Mouse (Mus musculus): ENCODE results near the gene Rtl10. TPM values are rescaled to one million over a fixed set of nuclear protein-coding genes. Genes with fewer than 3 reads are reported as not detected.

Gene Rtl10
- total RNA-seq (2022) = 10 to 100 TPM in 2 of 4 experiments, 1 to 10 TPM in 2; 7.9 to 11.1 (median 9.6) TPM

DNA sequence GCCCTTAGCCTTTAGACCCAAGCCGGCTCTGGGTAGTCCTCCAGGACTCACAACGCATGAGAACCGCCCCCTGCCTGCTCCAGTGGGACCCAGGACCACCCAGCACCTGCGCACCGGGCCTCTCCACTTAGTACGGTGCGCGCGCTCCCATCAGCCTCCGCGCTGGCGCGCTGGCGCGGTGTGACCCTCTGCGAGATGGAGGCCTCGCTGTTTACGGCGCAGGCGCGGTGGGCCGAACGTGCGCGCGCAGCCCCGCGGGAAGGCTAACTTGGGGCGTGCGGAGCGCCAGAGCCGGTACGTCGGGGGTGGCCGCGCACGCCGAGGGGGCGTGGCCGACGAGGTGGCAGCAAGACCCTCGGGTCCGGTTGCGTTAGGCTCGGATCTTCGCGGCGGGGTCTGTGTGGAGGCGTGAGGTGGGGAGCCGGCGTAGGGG is at the start of gene Rtl10, which contains the start of gene Gnb1l:
Gene Rtl10, plus strand, starts transcription at position 344 of the 433 bp plus-strand sequence.
Gene Gnb1l, plus strand, starts transcription at position 156 of the 433 bp plus-strand sequence.
- DNase-seq (ENCODE audit: low spot score in 2 of 2) = peak; percentile 83 to 93

DNA sequence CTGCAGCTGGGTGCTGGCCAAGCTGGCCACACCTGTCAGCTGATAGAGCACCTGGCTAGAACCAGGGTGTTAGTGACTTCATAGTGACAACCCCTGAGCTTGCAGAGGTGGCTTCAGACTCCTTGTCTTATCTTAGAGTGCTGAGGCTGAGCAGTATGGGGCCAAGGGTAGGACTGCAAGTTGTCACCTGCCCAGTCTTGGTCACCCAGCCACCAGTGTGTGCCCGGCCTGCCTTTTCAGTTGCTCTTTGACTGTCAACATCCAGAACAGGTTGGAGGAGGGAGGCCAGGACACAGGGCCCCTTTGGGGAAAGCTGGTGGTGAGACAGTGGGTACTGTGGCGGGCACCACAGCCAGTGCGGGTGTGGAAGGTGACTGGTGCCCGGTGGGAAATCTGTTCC is 49.7 kb upstream of the Rtl10 start:
- no peak for DNase-seq (ENCODE audit: low spot score in 2 of 2)

DNA sequence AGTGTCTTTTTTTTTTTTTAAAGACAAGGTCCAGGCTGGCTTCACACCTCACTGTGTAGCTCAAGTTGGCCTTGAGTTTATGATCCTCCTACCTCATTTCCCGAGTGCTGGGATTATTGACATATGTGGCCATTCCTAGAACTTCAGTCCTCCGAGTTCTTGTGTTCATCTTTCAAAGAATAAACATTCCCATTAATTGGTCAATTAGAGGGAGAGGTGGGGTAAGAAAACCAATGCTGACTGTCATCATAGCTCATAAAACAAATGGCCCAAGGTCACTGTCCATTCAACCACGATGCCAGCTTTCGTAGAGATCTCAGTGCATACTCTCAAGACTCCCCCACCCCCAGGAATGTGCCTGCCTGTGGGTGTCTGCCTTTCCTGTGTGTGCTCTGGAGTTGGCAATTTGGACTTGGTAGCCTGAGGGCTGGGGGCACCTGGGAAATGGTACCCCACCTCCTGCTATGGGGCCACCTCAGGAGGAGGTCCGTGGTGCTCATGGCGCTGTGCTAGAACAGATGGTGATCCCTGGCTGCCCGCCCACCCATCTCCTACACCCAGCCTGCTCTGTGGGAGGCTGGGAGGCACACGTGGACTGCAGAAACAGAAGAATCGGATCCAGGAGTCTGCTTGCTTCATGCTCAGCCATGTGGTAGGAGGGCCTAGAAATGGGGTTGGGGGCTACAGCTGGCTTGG is 47.1 kb upstream of the Rtl10 start:
- peak; percentile 73 to 82 for DNase-seq (ENCODE audit: low spot score in 2 of 2)

DNA sequence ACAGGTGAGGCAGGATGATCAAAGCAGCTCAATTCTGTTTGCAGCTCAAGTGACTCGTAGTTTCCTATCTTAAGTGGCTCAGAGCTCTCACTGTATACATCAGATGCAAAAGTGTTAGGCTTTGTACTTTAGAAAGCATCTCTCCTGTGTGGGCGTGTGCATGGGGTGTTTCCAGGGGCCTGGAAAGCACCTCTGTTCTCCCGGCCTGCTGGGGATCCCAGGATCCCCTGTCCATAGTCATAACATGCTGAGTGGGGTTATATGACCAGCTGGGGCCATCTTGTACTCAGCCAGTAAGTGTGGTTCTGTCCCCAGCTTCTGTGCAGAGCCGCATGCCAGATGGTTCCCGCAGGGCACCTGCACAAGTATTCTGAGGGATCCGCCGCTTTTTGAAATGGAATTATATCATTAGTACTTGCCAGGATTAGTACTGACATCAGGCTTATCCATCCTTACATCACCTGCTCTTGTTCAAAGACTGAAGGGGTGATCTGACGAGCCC is 46.3 kb upstream of the Rtl10 start:
- DNase-seq (ENCODE audit: low spot score in 2 of 2) = peak; percentile 55 to 60

DNA sequence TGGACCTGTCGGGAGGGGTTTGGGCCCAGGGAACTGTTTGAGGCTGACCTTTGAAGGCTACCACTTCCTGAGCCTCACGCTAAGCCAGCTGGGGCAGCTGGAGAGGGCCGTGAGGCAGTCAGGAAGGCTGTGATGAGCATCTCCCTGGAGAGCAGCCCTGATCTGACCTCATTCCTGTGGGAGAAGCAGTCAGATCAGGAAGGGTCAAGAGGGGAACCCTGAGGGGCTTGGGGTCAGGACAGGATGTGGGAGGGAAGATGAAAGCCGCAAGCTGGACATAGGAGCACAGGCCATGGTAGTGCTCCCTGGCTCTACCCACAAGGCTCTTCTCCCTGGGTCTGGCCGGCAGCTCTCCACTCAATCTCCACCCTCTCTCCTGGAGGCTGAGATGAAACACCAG is 44.9 kb upstream of the Rtl10 start:
- no peak for DNase-seq (ENCODE audit: low spot score in 2 of 2)

DNA sequence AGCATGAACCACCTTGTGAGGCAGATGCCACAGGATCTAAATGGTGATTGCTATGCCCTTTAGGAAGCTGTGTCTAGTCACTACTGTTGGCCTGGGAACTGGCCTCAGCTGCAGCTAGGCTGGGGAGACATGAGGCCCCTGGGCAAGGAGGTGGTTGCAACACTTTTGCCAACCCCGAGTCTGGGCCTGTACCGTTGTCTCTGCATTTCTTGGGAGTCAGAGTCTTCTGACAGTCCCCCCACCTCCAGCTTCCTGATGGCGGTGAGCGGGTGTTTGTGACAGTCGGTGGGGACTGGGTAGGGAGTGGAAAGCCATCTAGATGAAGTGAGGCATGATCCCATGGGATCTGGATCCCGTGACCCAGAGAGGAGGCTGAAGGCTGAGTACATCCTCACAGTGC is 43.3 kb upstream of the Rtl10 start:
- no peak for DNase-seq (ENCODE audit: low spot score in 2 of 2)

DNA sequence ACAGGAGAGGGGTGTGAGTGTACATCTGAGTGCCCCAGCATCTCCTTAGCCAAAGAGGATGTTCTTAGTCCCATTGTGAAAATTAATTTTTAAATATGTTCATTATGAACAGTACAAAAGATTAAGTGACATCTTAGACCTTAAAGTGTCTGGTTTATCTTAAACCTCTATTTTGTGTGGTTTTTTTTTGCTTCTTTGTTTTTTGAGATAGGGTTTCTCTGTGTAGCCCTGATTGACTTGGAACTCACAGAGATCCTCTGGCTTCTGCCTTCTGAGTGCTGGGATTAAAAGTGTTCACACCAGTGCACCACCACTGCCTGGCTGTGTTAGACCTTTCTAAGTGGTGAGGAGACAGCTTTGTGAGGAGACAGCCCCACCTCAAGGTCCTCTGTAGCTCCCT is 40.0 kb upstream of the Rtl10 start:
- no peak for DNase-seq (ENCODE audit: low spot score in 2 of 2)

DNA sequence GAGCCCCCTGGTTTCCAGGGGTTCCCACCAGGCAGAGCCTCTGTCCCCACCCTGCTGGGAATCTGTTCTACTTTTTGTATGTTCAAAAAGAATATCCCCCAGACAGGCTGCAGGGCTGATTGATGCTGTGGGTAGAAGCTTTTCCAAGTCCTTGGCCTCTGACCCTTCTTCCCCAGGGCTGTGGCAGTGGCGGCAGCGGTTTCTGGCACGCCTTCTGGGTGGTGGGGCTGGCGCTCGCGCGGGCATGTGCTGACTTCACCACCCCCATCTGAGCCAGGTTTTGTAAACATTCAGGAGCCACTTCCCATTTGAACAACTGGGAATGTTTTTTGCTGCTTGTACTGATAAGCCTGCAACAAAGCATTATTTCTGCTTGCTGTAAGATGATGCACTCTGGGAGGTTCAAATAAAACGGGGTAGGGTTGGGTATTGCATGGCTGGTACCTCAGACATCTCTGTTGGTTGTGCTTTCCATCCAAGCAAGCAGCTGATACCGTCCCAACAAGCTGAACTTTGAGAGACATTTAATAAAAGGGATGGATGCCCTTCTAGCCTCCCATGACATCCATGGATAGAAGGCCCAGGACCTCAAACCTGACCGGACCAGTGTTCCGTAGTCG is 39.3 kb upstream of the Rtl10 start:
- DNase-seq (ENCODE audit: low spot score in 2 of 2) = no peak

DNA sequence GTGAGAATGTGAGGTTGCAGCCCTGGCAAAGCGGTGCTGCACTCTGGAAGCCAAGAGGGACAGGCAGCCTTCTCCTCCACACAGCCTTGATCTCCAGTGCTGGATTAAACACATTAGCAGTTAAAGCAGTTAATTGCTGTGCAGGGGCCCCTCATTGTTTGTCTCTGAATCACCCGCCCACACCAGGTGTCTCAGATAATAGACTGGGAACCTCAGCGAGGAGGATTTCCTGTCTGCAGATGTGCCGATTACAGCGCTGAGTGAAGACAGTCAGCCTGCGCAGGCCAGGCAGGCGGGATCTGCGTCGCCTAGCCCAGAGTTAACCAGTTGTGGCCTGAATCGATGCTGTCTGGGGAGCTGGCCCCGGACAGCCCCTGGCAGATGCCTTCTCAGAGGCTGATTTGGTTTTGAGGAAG is 38.7 kb upstream of the Rtl10 start:
- DNase-seq (ENCODE audit: low spot score in 2 of 2) = no peak

DNA sequence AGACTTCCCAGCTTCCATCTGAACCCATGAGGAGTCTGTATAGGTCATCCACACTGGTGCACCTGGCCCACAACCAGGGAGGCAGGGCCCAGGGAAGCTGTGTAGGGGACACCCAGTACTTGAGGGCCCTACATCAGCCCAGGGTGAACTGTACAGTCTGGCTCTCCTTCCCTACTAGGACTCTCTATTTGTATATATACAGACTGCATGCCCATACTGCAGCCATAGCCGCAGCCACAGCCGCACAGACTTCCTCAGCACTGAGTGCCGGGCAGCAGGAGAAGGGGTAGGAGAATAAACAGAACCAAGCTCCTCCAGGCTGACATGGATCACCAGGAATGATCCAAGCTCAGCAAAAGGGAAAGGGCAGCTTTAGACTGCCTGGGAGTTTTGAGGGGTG is 37.9 kb upstream of the Rtl10 start:
- no peak for DNase-seq (ENCODE audit: low spot score in 2 of 2)

DNA sequence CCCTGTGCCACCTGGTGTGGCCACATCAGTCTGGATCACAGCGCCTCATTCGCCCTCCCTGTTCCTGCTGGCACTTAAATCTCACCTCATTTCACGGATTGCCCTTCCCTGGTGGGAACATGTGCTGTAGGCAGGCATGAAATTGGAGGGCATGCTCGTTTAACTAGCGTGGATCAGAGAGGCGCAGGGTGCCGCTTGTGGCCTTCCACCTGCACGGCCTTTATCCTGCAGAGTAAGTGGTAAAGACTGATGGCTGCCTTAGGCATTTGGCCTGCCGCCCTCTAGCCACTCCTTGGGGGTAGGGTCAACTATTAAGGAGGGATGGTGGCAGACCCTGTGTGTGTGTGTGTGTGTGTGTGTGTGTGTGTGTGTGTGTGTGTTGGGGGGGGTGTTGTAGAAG is 36.7 kb upstream of the Rtl10 start:
- DNase-seq (ENCODE audit: low spot score in 2 of 2) = no peak

DNA sequence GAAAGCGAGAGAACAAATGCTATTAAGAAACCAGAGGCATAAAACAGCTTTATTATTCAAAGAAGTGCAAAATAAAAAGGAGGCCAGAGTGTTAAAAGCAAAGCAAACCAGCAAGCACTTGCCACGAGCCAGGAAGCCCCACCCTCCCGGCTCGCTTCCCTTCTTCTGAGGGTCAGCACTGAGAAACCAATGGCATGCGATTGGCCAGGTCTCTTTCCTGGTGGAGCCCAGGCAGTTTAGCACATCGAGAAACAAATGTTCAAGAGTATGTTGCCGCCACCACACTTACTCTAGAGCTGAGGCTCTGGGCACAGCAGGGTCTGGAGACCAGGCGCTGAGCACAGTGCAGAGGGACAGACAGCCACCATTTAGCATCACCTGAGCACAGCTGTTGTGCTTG is 36.1 kb upstream of the Rtl10 start:
- DNase-seq (ENCODE audit: low spot score in 2 of 2) = no peak

DNA sequence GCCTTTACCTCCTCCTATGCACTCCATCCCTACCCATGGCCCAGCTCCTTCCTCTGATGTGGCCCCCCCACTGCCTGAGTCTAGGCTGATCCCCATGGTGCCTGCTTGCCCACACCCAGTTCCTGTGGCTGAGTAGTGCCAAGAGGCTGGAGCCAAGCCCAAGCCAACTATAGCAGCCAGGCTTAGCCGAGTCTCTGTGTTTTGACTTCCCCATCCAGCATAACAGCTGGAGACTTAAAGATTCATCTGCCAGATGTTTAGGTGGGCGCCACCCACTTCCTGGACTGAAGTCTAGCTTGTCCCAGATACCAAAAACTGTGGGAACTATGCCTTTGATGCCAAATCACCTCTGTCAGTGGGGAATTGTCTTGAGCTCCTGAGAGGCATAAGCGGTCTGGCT is 34.4 kb upstream of the Rtl10 start:
- DNase-seq (ENCODE audit: low spot score in 2 of 2) = no peak

DNA sequence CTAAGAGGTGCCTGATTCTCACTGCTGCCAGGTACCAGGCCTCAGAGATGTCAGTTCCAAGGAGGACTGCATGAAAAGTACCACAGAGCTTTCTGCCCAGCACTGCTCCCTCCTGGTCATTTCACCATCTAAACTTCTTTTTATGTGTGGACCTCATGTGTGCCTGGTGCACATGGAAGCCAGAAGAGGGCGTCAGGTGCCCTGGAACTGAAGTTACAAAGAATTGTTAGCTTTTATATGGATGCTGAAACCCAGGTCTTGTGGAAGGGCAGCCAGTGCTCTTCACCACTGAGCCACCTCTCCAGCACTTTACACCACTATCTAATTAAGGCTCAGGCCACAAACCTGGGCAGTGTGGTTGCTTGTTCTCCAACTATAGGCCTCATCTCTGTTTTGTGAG is 27.9 kb upstream of the Rtl10 start:
- DNase-seq (ENCODE audit: low spot score in 2 of 2) = peak in 1 of 2 experiments; percentile 1

DNA sequence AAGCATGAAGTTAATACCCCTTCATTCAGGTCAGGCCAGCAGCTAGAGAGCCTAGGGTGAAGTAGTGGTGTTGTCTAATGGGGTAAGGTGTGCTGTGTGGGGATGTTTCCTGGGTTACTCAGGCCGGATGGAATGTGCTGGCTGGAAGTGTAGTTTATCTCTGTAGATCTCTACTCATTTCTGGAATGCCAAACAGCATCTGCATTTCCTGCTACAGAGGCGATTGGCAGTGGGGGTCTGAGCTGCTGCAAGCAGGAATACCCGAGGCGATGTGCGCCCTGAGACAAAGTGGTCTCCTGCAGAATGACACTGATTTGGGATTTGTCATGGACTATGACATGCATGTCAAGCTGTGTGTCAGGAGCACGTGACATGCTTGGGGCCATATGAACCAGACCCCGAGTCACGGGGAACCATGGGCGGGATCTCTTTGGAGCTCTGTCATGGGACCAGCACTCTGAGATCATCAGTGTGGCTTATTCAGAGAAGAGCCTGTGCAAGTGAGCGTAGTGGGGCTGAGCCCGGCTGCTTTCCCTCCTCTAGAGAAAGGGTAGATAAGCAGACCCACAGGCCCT is 27.2 kb upstream of the Rtl10 start:
- DNase-seq (ENCODE audit: low spot score in 2 of 2) = no peak

DNA sequence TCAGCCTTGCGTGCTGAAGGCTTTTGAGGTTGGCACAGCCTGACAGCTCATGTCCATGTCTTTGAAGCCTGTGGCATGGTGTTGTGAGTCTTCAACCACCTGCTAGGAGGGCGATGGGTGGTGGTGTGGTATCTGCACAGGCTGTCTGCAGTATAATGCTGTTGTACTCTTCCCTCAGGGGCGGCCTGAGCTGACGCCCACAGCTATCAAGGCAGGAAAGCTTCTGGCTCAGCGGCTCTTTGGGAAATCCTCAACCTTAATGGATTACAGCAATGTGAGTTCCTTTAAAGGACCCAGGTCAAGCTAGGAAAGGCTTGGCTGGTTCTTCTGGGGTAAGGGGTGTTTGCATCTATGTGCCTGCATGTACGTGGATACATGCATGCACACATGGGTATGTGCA is 26.7 kb upstream of the Rtl10 start:
- DNase-seq (ENCODE audit: low spot score in 2 of 2) = no peak

DNA sequence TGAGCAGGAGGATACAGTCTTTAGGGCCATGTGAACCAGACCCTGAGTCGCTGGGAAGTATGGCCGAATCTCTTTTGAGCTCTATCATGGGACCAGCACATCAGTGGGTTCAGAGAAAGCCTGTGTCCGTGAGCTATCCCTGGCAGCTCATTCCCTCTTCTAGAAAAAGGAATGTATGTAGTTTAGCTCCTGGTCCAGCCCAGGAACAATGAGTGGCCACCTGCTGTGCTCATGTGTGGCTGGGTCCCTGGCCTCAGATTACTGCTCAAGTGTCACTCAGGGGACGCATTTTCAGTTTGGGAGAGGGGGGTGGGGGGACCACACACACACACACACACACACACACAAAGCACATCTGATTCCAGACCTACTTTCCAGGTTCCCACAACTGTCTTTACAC is 26.3 kb upstream of the Rtl10 start:
- DNase-seq (ENCODE audit: low spot score in 2 of 2) = no peak

DNA sequence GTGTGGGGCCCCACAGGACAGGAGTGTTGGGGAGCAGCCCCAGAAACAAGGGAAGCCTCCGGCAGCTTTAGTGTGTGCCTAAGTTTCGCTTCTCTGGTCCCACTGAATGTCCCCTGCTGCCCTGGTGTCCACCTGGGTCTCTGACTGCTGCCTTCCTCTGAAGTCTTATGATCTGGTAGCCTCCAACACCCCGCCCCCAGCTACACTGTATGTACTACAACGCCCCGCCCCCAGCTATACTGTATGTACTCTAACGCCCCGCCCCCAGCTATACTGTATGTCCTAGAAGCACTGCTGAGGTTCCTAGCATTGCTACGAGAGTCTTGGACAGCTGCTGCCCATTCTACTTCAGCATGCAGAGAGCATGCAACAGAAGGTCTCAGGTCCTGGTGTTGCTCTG is 25.7 kb upstream of the Rtl10 start:
- no peak for DNase-seq (ENCODE audit: low spot score in 2 of 2)

DNA sequence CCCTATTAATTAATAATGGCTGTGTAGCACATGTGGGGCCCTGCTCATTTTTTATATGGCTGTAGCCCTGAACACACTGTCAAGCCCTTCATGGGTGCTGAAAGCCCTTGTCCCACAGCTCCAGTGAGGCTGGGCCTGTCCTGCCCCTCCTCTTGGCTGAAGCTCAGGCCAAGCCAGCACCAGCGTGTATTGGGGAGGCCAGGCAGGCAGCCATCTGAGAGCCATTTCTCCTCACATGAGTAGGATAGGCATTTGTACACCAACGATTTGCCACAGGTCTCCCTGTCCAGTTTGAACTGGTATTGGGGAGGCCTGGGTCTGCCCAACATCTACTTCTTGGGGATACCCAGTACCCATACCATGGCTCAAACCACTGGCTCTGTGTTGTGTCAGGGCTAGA is 24.7 kb upstream of the Rtl10 start:
- no peak for DNase-seq (ENCODE audit: low spot score in 2 of 2)

DNA sequence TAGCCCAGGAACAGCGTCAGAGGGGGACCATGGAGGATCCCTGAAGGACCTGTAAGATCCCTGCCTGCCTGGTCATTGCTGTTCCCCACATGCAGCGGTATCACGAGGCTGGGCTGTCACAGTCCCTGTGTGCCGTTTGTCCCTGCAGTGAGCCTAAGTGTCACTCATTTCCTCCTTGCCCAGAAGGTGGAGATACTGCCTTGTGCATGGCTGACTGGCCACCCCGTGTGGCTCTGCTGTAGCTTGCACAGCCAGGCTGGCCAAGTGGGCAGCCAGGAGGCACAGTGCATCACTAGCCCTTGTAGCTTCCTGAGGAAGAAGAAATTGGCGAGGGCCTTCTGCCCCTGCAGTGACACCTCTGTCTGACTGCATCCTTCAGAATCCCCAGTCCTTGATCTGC is 20.7 kb upstream of the Rtl10 start:
- no peak for DNase-seq (ENCODE audit: low spot score in 2 of 2)

DNA sequence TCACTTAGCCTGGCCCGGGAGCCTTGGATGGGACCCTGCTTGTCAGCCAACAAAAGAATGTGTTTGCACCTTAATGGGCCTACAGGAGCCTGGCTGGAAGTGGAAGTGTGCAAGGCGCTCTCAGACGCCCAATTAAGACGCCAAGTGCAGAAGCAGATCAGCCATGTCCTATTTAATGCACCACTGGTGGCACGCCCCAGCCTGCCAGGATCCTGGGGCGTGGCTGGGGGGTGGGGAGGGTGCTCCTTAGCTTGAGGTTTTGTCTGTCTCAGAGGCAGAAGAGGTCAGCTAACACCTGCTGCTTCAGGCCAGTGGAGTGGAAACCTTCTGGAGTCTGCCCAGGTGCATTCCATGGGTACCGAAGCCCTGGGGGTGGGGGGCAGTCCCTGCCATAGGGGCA is 19.0 kb upstream of the Rtl10 start:
- DNase-seq (ENCODE audit: low spot score in 2 of 2) = no peak

DNA sequence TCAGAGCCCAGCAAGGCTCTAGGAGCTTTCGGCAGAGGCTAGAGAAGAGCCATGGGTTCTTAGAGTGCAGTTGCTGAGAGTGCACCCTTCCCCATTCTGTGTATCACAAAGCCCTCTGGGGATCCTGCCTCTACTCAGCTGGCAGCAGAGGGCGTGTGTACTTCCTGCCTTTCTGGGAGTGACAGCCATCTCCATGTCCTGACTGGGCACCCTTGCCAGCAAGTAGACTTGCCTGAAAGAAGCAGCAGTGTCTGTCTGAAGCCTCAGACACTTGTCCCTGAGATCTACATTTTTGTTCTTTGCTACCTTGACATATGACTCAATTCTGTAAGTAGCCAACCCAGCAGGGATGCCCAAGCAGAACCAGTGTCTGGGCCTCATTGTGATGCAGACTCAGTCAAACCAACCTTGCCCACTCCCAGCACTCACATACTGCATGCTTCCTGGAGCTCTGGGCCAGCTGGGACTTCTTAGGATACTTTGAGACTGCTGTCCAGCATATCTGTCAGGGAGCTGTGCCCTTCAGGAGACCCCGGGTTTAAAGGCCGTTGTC is 17.7 kb upstream of the Rtl10 start:
- DNase-seq (ENCODE audit: low spot score in 2 of 2) = no peak
